Mouse (Mus musculus) left cerebral cortex, adult 18-20 months (tissue): ENCODE data around the gene Tcte2. TPM values are rescaled to one million over a fixed set of nuclear protein-coding genes. Genes with fewer than 3 reads are reported as not detected.

Source experiments
- DNase-seq, 2 experiments: peaks; one replicate each; pipeline ENCODE4 v3.0.0; 2021 to 2022; ENCODE audit warnings: low spot score in 2 of 2, mixed read lengths in 1 of 2
- total RNA-seq, 2 experiments: library from RNA; stranded (reverse); gene quantifications; 2 replicates each; pipeline ENCODE4 v1.2.3; 2021

Gene Tcte2
- total RNA-seq, 2 experiments from 2014 or later = 22.2 to 25.0 TPM

DNA sequence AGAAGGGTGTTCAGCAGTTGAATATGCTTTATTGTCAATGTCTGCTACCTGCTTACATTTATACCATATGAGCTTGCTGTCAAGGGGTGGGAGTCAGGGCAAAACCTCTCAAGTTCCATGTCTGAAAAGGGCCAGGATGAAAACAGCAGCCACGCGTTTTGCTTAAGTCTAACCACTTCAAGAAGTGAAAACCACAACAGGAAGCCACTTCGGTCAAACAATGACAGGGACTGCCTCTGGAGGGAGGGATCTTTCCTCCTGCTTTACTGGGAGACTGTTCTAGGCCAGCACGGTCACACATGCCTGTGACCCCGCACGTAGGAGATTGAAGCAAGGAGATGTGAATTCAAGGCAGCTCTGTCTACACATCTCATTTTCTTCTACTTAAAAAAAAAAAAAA lies 15.3 kb downstream of the Tcte2 start:
- DNase-seq = no peak

DNA sequence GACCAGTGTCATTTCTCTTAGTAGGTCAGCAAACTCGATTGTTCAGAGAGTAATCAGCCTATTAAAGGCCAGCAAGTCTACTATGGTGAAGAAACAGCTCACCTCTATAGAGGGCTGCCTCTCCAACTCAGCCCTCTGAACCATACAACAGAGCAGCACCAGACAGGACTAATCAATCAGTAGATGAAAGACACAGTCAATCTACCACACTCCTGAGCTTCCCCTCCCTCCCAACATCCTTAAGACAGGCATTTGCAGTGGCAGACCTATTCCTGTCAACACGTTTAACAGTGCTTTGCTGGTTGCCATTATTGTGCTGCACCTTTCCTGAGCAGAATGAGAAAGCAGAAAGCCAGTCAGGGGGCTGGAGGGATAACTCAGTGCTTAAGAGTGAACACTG lies 16.3 kb downstream of the Tcte2 start:
- DNase-seq = no peak

DNA sequence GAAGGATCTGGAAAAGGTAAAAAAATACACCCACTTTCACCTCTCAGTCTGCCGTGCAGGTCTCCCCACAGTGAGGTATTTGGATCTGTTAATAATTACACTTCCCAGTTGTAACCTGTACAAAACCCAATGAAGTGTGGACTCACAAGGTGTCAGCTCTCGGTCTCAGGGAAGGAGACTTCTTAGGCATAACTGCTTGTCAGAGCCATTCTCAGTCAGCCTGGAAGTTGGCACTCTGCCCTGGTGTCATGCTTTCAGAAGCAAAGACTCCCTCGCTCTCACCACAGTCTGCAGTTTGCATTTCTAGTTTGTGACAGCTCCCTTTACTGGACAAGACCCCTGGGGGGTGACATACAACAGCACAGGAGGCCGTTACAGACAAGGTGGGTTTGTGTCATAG lies 16.8 kb downstream of the Tcte2 start:
- peak in 1 of 2 experiments; percentile 20 for DNase-seq

DNA sequence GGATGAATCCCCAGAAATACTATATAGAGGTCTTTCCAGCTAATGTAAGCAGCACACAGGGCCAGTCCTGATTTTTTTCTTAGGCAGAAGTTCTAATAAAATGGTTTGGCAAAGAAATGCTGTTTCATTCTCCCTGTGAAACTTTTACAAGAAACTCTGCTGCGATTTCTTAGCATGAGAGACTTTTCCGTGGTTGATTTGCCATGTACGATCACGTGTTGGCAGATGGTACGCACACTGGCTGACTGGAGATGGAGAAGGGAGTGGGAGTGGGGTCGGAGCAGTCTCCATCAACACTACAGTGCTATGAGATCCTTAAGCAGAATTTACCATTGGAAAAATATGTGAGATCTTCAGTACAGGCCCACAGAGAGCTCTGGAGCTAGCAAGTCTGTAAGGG lies 17.4 kb downstream of the Tcte2 start:
- DNase-seq = no peak

DNA sequence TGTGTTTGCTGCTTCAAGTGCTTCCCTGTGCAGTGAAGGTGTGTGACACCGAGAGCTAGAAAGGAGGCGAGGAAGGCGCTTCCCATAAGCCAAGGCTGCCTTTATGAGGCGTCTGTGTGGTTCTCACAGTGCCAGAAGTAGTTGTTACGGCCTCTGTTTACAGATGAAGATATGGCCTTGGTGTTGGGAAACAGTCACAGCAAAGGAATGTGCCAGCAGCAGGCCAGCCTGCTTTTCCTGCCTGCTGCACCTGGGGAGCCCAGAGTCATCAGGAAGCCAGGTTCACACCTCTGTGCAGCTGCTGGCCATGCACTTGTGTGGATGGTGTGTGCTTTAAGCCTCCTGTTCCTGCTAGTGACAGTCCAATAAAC lies 17.9 kb downstream of the Tcte2 start:
- DNase-seq = no peak

DNA sequence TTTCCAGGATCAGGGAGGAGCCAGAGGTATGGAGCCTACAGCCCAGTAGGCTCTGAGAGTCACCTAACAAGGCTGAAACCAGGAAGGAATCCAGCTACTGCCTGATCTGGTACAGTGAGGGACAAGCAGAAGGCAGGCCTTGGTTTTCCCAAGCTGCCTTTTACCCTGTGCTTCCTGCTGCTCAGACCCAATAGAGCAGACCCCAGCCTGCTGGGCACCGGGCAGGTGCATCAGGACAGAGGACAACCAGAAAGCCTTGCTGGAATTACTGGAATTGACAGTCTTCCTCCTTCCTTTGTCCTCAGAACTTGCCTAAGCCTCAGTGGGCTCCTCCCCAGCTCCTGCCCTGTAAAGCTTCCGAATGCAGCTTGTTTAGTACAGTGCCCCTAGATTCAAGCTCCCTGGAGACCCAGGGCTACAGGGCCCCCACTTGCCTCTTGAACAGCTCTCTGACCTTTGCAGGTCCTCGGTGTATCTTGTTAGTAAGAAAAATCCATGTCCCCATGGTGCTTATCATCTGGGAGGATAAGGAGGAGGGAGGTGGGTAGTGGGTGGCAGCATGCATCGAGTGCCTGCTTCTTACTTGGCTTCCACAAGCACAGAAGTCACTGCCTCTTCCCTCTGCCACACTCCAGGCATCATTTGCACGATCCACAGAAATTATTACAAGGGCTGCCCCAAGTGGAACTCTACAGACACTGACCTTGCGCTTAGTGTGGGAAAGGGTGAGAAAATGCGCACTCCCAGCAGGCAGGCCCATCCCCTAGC lies 18.5 kb downstream of the Tcte2 start:
- DNase-seq = no peak

DNA sequence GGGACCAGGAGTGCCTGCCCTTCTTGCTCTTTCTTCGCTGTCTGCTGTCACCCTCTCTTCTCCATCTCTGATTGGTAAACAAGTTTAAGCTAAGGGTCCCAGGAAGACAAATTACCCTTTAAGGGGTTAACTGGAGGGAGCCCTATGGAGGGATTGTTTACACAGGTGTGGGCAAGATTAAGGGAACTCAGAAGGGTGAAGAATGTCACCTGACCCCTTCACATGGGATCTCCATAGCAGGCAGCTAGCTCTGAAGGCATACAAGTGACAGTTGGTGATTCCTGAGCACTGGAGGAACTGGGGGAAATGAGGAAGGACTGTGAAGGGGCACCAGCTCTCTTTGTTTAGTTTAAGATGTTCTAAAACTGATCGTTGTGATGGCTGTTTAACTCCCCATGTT lies 19.3 kb downstream of the Tcte2 start:
- DNase-seq = no peak

DNA sequence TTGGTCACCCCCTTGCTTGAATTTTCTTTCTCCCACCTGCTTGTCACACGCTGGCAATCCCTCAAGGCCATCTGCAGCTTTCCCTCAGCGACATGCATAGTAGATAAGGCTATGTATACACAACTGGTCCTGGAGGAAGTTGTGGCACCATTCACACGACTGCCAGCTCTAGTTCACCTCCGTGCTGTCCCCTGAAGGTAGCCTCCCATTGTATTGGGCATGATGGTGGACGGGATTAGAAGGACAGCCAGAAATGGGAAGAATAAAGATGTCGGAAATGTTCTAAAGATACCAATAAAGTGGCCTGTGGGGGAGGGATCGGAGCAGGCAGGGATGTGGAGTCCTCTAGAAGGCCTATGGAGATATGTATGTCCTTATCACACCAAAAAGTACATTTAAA lies 20.0 kb downstream of the Tcte2 start:
- DNase-seq = no peak

DNA sequence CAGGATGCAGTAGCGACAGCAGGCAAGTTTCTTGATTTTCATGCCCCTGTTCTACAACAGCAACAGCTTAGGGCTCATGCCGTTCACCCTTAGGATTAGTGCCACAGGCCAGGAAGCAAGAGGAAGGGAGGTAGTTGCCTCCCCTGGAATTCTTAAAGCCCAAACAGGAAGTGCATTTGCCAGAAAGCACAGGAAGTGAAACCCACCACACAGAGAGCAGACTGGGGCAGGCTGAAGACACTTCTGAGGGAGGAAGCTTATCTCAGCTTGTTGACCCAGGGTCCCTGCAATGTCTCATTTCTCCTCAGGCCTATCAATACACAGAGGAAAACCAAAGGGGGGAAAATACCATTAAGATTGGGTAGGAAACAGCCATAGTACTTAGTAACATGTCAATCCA lies 20.8 kb downstream of the Tcte2 start:
- DNase-seq = no peak

DNA sequence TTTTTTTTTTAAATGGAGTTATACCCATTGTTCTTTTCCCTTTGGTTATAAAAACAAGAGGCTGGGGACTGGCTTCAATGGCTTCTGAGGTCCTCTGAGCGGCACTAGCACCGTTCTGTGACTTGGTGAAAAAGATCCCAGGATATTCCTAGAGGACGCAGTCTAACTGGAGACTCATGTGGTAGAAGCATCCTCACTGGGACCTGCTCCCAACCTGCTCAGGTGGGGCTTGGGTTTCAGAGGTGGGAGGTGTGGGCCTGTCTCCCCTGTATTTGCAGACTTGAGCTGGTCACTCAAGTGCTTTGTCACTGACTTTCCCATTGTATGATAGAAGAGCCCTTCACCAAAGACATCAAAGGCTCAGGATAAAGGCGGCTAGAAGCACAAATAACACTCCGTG lies 21.6 kb downstream of the Tcte2 start:
- DNase-seq = no peak

DNA sequence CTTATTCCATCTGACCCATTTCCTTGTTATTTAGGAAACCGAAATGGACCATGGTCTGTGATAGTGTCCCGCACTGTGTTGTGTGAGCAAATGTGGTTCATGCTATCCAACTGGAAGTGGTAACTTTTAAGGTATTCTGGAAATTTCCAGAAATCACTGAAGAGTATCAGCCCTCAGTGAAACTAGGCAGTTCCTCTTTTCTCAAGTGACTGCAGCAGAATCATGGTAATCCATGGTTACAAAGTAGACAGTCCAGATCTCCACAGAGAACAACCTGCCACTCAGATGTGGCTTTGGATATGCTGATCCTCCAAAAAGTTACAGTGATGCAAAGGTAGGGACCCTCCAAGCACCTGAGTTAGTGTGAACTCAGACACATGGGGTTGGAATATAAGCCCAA lies 22.7 kb downstream of the Tcte2 start:
- no peak for DNase-seq

DNA sequence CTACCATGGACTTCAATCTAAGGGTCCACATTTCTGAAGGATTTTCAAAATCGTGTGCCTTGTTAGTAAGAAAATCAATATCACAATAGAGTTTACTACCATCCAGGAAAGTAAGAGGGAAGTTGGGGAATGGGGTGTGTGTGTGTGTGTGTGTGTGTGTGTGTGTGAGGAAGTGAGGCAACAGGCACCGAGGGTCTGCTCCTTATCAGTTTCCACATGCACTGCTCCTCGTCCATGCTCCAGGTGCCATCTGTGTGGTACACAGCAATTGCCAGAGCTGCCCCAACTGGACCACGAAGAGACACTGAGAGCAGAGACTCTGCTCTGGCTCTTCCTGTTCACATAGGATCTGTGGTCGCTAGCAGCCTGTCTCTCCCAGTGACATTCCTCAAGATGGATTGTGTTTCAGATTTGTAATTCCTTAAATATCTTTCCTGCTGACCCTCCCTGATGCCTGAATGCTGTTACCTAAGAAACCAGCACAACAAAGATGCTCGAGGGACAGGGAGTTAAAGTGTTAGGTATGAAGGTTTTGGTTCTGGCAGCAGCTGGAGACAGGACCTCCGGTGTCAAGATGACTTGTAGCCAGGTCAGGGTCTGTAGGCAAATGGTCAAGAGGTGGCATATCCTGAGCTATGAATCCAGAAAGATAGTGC lies 23.4 kb downstream of the Tcte2 start:
- no peak for DNase-seq

DNA sequence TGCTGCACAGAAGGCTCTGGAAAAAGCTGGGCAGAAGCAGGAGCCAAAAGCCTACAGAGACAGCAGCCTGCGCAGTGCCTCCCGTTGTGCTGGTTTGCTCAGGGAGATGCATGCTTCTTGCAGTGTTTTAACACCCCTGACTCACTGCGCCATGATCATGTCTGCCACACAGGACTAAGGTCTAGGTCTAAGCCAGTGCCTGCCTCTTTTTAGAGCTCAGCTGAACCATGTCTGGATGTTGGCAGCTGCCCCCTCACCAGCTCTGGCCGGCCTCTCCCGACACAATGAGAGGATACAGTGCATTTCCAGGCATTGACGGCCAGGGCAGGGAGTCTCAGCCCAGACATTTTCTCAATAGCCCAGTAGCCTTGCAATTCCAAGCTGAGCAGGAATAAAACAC lies 24.3 kb downstream of the Tcte2 start:
- peak; percentile 24 to 29 for DNase-seq

DNA sequence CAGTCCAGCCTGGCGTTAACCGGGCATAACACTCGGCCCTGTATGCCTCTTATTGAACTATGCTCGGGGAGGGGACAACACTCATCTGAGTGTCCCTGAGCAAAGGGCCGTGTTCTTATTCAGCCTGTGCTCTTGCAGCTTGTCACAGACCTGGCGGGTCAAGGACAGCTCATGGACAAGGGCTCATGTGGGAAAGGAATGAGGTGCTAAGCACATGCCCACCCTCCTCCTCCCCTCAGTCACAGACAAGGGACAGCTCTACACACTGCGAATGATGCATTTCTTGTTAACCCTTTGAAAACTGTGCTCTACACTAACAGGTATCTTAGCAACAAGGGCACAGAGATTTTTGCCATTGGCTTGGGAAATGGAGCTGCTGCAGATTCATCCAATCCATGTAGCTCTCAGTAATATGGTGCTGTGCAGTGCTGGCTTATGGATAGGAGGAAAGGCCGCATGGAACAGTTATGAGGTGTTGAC lies 25.8 kb downstream of the Tcte2 start:
- DNase-seq = no peak

DNA sequence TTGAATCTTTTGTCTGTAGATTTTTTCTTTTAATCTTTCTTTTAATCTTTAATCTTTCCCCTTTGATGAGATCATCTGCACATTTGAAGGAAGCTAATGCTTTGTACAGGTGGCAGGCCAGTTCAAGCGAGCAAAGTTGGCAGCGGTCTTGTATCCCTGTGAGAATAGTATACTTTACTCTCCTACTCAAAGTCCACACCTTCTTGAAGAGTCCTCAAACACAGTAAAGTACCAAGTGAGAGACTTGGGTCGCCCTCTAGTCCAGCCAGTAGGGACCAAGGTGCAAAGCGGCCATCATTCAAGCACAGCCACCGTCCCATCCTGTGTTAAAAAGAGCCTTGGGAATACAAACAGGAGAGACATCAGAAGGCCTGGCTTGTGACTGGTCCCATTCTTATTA lies 26.6 kb downstream of the Tcte2 start:
- DNase-seq = no peak

DNA sequence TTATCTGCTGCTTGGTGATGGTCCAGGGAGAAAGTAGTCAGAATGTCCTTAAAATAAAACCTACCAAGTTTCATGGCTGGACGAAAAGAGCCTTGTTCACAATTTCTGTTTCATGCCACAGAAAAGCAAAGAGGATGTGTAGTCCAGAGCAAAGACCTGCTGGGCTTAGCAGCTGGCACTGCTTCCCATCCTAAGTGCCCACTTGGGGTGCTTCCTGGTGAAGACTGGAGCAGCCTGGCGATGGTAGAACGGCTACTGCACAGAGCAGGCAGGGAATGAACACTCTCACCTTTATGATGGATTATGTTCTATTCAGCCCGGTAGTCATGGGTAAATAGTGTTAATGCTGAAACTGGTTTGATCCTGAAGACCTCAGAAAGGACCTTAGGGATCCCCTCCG lies 27.7 kb downstream of the Tcte2 start:
- no peak for DNase-seq

DNA sequence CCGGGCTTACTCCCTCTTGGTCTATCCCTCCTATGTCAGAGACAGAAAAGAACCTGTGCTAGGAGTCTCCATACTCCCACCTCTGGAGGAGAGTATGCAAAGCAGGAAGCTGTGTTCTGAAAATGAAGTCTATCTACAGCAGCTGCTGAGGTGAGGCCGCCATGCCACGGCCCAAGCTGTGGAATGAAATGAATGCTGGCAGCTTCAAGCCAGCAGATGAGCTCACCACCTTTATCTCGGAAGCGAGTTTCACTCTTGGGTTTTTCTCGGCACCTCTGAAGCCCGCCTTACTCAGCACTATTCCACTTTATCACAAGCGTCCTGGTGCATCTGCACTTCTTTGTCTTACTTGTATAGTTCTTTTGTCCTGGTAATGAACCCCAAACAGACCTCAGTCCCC lies 28.9 kb downstream of the Tcte2 start:
- no peak for DNase-seq

DNA sequence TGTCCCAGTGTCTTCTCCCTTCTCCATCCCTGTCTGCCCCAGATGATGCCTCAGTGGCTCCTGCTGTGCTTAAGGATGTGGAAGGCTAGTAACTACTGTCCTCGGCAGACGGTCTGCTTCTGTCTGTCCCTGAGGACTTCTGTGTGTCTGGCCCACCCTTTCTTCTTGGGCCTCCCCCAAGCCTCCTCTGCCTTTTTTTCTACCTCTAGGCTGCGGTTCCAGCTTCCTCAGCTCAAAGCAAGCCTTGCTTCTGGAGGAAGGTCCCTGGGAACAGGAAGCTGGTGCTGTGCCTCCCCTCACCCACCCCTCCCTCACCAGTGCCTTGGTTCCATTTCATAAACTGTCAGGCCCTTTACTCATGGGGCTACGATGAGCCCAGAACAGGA lies 29.9 kb downstream of the Tcte2 start:
- no peak for DNase-seq

DNA sequence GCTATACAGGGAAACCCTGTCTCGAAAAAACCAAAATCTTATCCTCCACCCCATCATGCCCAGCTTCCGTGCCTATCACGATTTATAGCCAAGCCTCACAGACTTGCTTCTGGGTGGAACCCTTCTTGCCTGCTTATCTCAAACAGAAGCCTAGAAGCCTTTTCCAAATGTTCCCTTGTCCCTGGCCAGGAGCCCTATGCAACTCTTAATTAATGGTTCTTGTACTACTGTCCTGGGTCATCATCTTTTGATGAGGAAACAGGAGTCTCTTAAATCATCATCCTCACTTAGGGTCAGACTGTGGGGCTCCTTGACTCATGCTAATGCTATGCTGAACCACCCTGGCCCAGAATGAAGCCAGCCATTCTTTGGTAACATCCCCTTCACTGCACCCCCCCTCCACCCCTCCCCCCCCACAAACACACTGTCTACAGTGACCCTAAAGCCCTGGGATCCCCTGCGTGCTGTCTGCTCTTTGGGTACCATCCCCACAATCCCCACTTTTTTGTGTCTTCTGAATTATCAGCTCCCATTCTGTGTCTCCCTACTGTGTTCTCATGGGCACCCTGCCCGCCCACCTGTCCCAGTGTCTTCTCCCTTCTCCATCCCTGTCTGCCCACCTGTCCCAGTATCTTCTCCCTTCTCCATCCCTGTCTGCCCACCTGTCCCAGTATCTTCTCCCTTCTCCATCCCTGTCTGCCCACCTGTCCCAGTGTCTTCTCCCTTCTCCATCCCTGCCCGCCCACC lies 30.5 kb downstream of the Tcte2 start:
- DNase-seq = no peak

DNA sequence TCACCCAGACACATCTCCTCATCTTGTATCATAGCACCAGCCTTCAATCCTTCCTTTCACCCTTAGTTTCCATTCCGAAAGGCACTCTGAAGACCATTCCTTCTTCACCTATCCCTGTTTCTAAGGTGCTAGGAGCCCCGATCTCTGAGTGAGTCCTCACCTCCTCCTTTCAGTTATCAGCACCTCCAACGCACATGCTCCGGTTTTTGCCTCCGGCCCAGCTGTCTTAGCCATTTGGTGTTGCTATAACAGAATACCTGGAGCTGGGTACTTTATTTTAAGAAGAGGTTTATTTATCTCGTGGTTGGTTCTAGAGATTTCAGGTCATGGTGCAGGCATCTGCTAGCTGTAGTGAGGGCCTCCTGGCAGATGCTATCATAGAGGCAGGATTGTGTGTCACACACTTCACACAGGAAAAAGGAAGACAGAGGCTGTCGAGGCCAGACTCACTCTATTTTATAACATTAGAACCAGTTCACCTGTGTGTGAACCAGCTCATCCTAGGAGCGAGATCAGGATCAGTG lies 34.7 kb downstream of the Tcte2 start:
- peak; percentile 30 to 37 for DNase-seq

DNA sequence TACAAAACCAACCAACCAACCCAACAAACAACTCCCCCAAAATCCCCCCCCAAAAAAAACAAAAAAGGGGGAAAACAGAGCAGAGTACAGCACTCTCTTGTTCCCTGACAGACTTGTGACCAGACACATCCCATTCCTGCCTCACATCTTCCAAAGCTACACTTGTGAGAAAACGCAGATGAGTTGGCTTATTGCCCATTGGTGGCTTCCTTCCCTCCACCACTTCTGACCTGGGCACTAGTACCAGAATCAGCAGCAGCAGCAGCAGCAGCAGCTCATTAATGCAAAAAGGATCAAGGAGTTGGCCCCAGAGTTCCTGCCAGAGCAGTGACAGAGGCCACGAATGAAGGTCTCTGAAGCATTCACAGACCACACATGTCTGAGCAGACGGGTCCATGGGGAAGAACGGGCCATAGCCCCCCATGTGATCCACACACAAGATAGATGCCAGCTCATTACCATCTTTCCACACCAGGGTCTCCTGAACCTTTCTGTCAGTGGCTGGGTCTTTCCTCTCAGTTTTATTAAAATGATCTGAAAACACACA lies 36.5 kb downstream of the Tcte2 start:
- no peak for DNase-seq

DNA sequence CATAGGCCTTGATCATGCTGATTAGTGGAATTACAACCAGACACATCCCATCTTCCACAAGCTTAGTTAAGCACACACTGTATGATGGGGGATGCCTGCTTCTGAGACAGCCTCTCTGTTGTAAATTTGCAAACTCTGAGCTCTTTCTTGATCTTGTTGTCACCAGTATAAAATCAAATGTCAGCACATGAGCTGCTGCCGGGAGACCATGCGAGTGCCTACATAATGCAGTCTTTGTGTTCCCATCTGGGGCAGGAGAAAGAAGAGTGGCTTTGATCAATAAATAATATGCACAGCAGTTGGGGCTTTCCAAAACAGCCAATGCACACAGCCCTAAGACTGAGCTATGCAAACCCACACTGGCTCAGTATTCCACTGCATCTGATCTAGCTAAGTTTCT lies 39.2 kb downstream of the Tcte2 start:
- no peak for DNase-seq
